Mouse (Mus musculus) neural tube, embryonic 12.5 days (tissue): ENCODE data around the gene St3gal3. TPM values are rescaled to one million over a fixed set of nuclear protein-coding genes. Genes with fewer than 3 reads are reported as not detected.
A peak's percentile ranks its signal among the peaks of the same experiment; 100 is the strongest.

Source experiments
- ATAC-seq: fragments of 200-750 bp; cut with Nextera tagmentation; 2 replicates; pipeline ENCODE4 v1.8.0; 2017; ENCODE audit warnings: low read depth, mild to moderate bottlenecking, moderate TSS enrichment, moderate library complexity; ENCODE audit not compliant: low FRiP score
- H3K27ac ChIP-seq: fragments of 300-500 bp; sonication (generic); 2 replicates; pipeline ENCODE4 v1.5.1; 2016
- H3K27me3 ChIP-seq: fragments of 300-500 bp; sonication (generic); replicated peaks from 2 replicates; pipeline ENCODE4 v1.6.1; 2016; ENCODE audit warnings: mild to moderate bottlenecking
- H3K36me3 ChIP-seq: fragments of 300-500 bp; sonication (generic); 2 replicates; pipeline ENCODE4 v1.6.1; 2016; ENCODE audit warnings: mild to moderate bottlenecking
- H3K4me1 ChIP-seq: fragments of 300-500 bp; sonication (generic); 2 replicates; pipeline ENCODE4 v1.6.1; 2016
- H3K4me2 ChIP-seq: fragments of 300-500 bp; sonication (generic); replicated peaks from 2 replicates; pipeline ENCODE4 v1.6.1; 2016; ENCODE audit warnings: mild to moderate bottlenecking
- H3K4me3 ChIP-seq: fragments of 300-500 bp; sonication (generic); 2 replicates; pipeline ENCODE4 v1.5.1; 2016
- H3K9ac ChIP-seq: fragments of 300-500 bp; sonication (generic); 2 replicates; pipeline ENCODE4 v1.6.1; 2016; ENCODE audit warnings: mild to moderate bottlenecking
- H3K9me3 ChIP-seq: fragments of 300-500 bp; sonication (generic); 2 replicates; pipeline ENCODE4 v1.6.1; 2016; ENCODE audit warnings: mild to moderate bottlenecking
- WGBS: fragments of 180-500 bp; shearing (Covaris S2); methylation state at CpG from one replicate; pipeline ENCODE4 v1.1.7; 2016; 5-methylcytosine and 5-hydroxymethylcytosine counted together
- polyA plus RNA-seq: library from polyadenylated mRNA; unstranded; fragments of >200 nt; fragmentation: Nextera tagmentation; extraction: Ambion mirVana; gene quantifications from 2 replicates; pipeline ENCODE4 v1.2.1, GENCODE M21; 2016

Gene St3gal3
- polyA plus RNA-seq, 1 experiment from 2014 or later: 9.4 TPM

DNA sequence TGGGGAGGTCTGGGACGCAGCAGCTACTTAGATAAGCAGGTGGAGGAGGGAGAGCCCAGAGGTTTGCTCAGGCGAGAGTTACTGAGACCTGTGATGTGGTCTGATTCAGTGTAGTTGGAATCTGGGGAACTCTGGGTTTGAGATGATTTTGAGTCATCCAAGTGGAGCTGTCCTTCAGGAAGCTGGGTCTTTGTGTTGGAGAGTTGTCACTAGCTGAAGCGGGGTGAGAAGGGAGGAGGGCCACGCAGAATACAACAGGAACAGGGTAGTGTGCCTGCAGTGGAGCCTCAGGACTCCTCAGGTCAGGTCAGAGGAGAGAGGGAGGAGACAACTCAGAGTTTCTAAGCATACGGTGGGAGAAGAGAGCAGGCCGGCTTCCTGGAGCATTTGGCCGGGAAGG, 134.8 kb downstream of the St3gal3 start:
- H3K4me2 ChIP-seq: no peak overlapping the region
- H3K36me3 ChIP-seq: no peaks in the 10 kb centered on the region
- no peak for ATAC-seq
- H3K4me3 ChIP-seq: no peak overlapping the region
- WGBS: 78% methylated on average over 7 of the region's 7 CpGs
- no peaks in the 10 kb centered on the region for H3K27me3 ChIP-seq
- no peak overlapping the region for H3K9ac ChIP-seq
- no peaks in the 10 kb centered on the region for H3K9me3 ChIP-seq
- peaks cover 18% of the 10 kb centered on the region for H3K4me1 ChIP-seq
- no peak overlapping the region for H3K27ac ChIP-seq

DNA sequence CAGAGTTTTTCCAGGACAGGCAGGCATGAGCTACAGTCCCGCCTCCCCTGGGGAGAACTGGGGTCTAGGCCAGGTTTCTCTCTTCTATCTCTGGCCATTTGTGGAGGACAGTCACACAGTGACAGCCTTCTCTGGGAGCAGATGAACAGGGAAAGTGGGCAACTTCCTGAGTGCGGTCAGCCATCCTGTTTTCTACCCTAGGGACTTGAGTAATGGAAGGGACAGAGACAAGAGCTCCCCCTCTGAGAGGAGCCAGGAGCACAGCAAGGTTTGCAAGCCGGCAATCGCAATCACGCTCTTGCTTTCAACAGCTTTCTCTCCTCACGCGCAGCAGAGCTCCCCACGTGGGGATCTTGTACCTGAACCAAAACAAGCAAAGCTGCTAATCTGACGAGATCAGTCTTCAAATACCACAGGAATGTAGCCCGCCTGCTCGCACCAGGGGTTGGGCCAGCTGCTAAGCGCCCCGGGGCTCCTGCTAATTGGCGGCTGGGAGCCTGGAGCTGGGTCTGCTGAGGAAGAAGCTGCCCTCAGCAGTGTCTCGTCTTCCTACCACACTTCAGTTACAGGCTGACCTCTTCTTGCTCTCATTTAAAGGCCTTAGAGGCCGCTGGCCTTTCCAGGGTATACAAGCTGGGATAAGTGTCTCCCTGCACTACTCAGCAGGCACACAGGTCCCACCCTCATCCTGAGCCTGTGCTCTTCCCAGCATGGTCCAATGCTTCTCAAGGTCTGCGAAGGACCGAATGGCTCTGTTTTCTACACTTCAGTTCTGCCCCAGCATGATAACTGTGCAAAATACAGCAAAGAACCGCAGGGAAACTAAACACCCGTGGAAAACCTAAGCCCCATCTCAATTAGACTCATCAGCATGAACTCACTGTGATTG, 137.1 kb downstream of the St3gal3 start:
- WGBS: 22% methylated on average over 20 of the region's 20 CpGs
- ATAC-seq: no peak
- Histone ChIP-seq H3K4me3 (no peak overlapping the region), H3K4me2 (peak overlapping the region; percentile 24), H3K9ac (no peak overlapping the region), H3K27ac (no peak overlapping the region), H3K27me3 (no peaks in the 10 kb centered on the region), H3K9me3 (no peaks in the 10 kb centered on the region), H3K4me1 (peaks cover 18% of the 10 kb centered on the region), H3K36me3 (no peaks in the 10 kb centered on the region)

DNA sequence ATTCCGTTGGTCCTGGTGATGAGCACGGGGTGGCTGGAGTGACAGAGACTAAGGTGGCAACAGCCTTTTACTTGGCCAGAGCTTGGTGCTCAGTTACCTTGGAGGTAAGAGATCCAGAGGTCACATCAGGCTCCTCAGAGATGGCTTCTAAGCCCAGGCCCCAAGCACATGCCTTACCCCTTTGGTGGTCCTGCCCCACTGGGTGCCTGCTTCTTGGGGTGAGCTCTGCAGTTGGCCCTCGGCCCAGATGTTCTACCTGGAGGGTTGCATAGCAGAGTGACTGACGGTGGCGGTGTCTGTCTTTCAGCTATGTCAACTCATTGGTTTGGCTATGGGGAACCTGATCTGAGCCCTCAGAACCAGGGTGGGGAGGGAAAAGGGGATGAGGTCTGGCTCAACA, 138.0 kb downstream of the St3gal3 start:
- no peak overlapping the region for H3K27ac ChIP-seq
- H3K27me3 ChIP-seq: no peaks in the 10 kb centered on the region
- whole genome bisulfite sequencing: 91% methylated on average over 5 of the region's 5 CpGs
- H3K4me3 ChIP-seq: no peak overlapping the region
- H3K4me2 ChIP-seq: no peak overlapping the region
- no peak overlapping the region for H3K9ac ChIP-seq
- no peaks in the 10 kb centered on the region for H3K9me3 ChIP-seq
- ATAC-seq: no peak
- peaks cover 18% of the 10 kb centered on the region for H3K4me1 ChIP-seq
- H3K36me3 ChIP-seq: no peaks in the 10 kb centered on the region

DNA sequence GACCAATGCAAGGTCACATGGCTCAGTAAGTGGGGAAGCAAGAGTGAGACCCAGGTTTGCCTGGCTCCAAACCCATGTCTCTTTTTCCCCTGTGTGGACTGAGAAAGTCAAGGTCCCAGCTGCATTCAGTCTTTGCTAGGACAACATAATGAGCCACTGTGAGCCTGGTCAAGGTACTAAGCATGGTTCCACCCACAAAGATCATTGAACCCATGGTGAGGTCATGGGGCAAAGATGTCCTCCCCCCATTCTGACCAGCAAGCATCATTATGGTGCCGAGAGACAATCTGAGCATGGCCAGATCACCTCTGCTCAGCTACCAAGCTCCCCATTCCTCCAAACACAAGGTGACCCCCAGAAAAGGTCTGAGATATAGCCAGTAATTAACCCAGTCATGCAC, 139.3 kb downstream of the St3gal3 start:
- WGBS: 82% methylated on average over 1 of the region's 1 CpGs
- H3K27me3 ChIP-seq: no peaks in the 10 kb centered on the region
- H3K4me1 ChIP-seq: peaks cover 16% of the 10 kb centered on the region
- no peaks in the 10 kb centered on the region for H3K9me3 ChIP-seq
- ATAC-seq: no peak
- H3K4me2 ChIP-seq: no peak overlapping the region
- no peak overlapping the region for H3K27ac ChIP-seq
- no peak overlapping the region for H3K9ac ChIP-seq
- no peak overlapping the region for H3K4me3 ChIP-seq
- no peaks in the 10 kb centered on the region for H3K36me3 ChIP-seq

DNA sequence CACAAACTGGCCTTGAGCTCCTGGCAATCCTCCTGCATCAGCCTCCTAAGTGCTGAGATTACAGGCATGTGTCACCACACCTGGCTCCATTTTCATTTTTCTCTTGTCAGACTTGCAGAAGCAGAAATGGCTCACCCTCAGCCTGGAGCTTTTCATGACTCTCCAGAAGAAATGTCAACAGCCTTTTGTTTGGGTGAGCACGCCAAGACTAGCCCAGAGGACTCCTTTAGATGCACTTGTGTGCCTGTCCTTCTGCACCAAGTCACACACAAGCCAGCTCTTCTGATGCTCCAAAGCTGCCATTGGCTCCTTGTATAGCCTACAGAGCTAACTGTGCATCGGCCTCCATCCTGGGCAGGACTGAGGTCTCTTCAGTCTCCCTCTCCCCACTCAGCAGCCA, 141.3 kb downstream of the St3gal3 start:
- WGBS: 83% methylated on average over 2 of the region's 2 CpGs
- H3K4me2 ChIP-seq: no peak overlapping the region
- H3K27me3 ChIP-seq: no peaks in the 10 kb centered on the region
- H3K9ac ChIP-seq: no peak overlapping the region
- H3K4me1 ChIP-seq: peaks cover 12% of the 10 kb centered on the region
- ATAC-seq: no peak
- no peak overlapping the region for H3K27ac ChIP-seq
- H3K4me3 ChIP-seq: no peak overlapping the region
- no peaks in the 10 kb centered on the region for H3K36me3 ChIP-seq
- H3K9me3 ChIP-seq: no peaks in the 10 kb centered on the region

DNA sequence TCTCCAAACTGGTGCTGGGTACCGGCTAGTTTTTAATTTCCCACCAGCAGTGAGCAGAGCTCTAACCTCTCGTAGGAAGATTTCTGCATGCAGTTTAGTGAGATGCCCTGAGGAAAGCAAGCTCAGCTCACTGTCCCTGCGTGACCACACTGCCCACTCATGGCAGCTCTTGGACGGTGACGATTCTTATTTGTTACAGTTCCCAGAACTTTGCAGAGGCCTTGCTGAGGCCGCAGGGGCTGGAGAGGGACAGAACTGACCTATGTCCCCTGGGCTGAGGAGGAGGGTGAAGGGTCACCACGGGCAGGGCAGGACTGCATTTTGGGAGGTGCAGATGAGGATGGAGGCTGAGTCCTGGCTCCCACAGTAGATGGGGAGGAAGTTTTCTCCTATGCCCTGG, 141.8 kb downstream of the St3gal3 start:
- Histone ChIP-seq H3K9me3 (no peaks in the 10 kb centered on the region), H3K4me3 (no peak overlapping the region), H3K9ac (no peak overlapping the region), H3K27ac (no peak overlapping the region), H3K27me3 (no peaks in the 10 kb centered on the region), H3K4me2 (no peak overlapping the region), H3K36me3 (no peaks in the 10 kb centered on the region), H3K4me1 (peaks cover 8% of the 10 kb centered on the region)
- no peak for ATAC-seq
- WGBS: 76% methylated on average over 7 of the region's 7 CpGs

DNA sequence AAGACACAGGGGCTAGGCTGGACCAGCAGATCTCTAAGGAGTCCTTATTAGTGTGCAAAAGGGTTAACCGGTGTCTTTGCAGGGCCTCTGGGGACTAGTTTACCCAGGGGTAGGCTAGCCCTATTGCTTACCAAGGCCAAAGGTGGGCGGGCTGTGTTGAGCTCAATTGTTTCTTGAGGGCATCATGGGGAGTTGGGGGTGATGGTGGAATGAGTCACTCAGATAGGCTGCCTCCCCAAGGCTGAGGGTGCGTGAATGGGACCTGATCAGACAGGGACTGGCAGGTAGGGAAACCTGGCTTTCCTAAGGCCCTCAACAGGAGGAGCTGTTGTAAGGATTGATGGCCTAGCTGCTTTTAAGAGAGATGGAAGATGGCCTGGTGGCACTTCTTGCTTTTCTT, 142.7 kb downstream of the St3gal3 start:
- no peaks in the 10 kb centered on the region for H3K9me3 ChIP-seq
- no peaks in the 10 kb centered on the region for H3K36me3 ChIP-seq
- H3K27ac ChIP-seq: no peak overlapping the region
- H3K27me3 ChIP-seq: no peaks in the 10 kb centered on the region
- ATAC-seq: no peak
- H3K4me2 ChIP-seq: no peak overlapping the region
- 84% methylated on average over 3 of the region's 3 CpGs for WGBS
- no peaks in the 10 kb centered on the region for H3K4me1 ChIP-seq
- no peak overlapping the region for H3K4me3 ChIP-seq
- no peak overlapping the region for H3K9ac ChIP-seq

GRCm38 (mm10) chr4:117991055-117991627, 143.6 kb downstream of the St3gal3 start:
- 88% methylated on average over 8 of the region's 8 CpGs for WGBS
- H3K9me3 ChIP-seq: no peaks in the 10 kb centered on the region
- no peak overlapping the region for H3K9ac ChIP-seq
- no peak overlapping the region for H3K4me2 ChIP-seq
- no peak overlapping the region for H3K4me3 ChIP-seq
- H3K27ac ChIP-seq: no peak overlapping the region
- ATAC-seq: no peak
- H3K4me1 ChIP-seq: no peaks in the 10 kb centered on the region
- no peaks in the 10 kb centered on the region for H3K27me3 ChIP-seq
- H3K36me3 ChIP-seq: no peaks in the 10 kb centered on the region

- Histone ChIP-seq H3K9me3 (no peaks in the 10 kb centered on the region), H3K27me3 (no peaks in the 10 kb centered on the region), H3K9ac (no peak overlapping the region), H3K4me3 (no peak overlapping the region), H3K4me1 (no peaks in the 10 kb centered on the region), H3K4me2 (no peak overlapping the region), H3K36me3 (no peaks in the 10 kb centered on the region), H3K27ac (no peak overlapping the region)
- ATAC-seq: no peak
- WGBS: 79% methylated on average over 3 of the region's 3 CpGs
Measured at GRCm38 (mm10) chr4:117990571-117990970, 144.1 kb downstream of the St3gal3 start.

- no peak for ATAC-seq
- Histone ChIP-seq H3K27ac (no peak overlapping the region), H3K9ac (no peak overlapping the region), H3K4me3 (no peak overlapping the region), H3K4me2 (no peak overlapping the region), H3K4me1 (no peaks in the 10 kb centered on the region), H3K27me3 (no peaks in the 10 kb centered on the region), H3K36me3 (no peaks in the 10 kb centered on the region), H3K9me3 (no peaks in the 10 kb centered on the region)
- WGBS: 90% methylated on average over 12 of the region's 12 CpGs
Measured at GRCm38 (mm10) chr4:117989801-117990200, 144.9 kb downstream of the St3gal3 start.

DNA sequence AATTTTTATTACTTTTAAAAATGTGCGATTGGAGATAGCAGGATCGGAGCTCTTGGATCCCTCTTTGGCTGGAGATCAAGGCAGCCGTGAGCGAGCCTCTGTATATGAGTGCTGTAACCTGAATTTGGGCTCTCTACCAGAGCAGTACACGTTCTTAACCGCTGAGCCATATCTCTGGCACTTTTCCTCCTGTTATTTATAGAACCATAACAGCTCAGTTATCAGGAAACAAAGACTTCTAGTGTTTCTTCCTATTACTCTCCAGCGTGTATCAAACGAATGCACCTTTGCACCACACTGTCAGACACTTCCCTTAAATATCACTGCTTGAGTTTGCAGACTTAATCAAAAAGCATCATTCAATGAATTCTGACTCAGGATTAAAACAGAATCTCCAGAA, 147.9 kb downstream of the St3gal3 start:
- Histone ChIP-seq H3K9ac (no peak overlapping the region), H3K27me3 (no peaks in the 10 kb centered on the region)
- ATAC-seq: no peak

DNA sequence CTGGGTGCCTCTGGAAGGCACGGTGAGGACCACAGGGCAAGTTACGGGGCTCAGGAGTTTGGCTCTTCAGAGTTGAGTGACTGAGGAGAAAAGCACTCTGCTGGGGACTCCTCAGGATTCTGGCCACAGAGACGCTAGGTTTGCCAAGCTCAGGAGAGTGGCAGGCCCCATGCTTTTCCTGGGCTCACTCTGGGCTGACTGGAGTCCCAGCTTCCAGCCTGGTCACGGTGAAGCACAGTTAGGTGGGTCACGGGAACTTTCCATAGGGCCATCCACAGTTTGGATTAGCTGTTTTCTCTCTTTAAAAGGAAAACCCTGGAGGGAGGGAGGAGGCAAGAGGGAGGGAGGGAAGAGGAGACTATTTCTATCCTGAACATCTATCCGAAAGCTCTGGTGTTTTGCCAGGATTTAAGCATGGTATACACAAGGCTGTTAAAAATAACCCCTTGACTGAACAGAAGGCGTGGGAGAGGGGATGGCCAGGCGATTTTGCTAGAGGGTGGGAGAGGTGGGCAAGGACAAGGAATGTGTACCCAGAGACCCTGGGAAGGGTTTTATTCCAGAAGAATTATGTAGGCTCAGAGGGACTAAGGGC, 149.6 kb downstream of the St3gal3 start:
- H3K4me3 ChIP-seq: no peak overlapping the region
- no peak overlapping the region for H3K27ac ChIP-seq
- H3K9me3 ChIP-seq: no peaks in the 10 kb centered on the region
- H3K36me3 ChIP-seq: no peaks in the 10 kb centered on the region
- no peak overlapping the region for H3K4me2 ChIP-seq
- H3K4me1 ChIP-seq: no peaks in the 10 kb centered on the region
- H3K27me3 ChIP-seq: no peaks in the 10 kb centered on the region
- no peak for ATAC-seq
- H3K9ac ChIP-seq: no peak overlapping the region
- 88% methylated on average over 8 of the region's 8 CpGs for WGBS

More for the DNA sequence above, 147.9 kb downstream of the St3gal3 start:
- 89% methylated on average over 8 of the region's 8 CpGs for WGBS
- Histone ChIP-seq H3K4me3 (no peak overlapping the region), H3K4me2 (no peak overlapping the region), H3K4me1 (no peaks in the 10 kb centered on the region), H3K36me3 (no peaks in the 10 kb centered on the region), H3K27ac (no peak overlapping the region), H3K9me3 (no peaks in the 10 kb centered on the region)
